Mouse (Mus musculus) cerebellum, adult 2 months (tissue): ENCODE data around the gene Cenpk.

Experiments
- CTCF ChIP-seq: fragments of 200-500 bp; IDR thresholded peaks from 2 replicates; pipeline ENCODE4 v1.5.1; 2011; ENCODE audit warnings: low read depth, mild to moderate bottlenecking, control low read depth, low read length, moderate library complexity, borderline replicate concordance; ENCODE audit not compliant: insufficient read depth
- POLR2A ChIP-seq: fragments of 200-500 bp; IDR thresholded peaks from 2 replicates; pipeline ENCODE4 v1.6.1; 2011; ENCODE audit warnings: low read length, control low read depth, borderline replicate concordance; ENCODE audit not compliant: insufficient read depth

- TF ChIP-seq CTCF (no peak), POLR2A (no peak)
These were observed 49.1 kb upstream of the Cenpk start for GRCm38 (mm10) chr13:104179176-104179888.
